Mouse (Mus musculus) lung, postnatal 0 days (tissue): Measurements from ENCODE around the gene Dync1i1. TPM values are rescaled to one million over a fixed set of nuclear protein-coding genes. Genes with fewer than 3 reads are reported as not detected.

ENCODE experiments used
- ATAC-seq: fragments of 200-750 bp; cut with Nextera tagmentation; 2 replicates; pipeline ENCODE4 v1.8.0; 2017; ENCODE audit warnings: moderate library complexity
- DNase-seq: peaks from one replicate; pipeline ENCODE4 v3.0.0-alpha.2; 2016; ENCODE audit warnings: low spot score
- H3K27ac ChIP-seq: fragments of 300-500 bp; sonication (generic); 2 replicates; pipeline ENCODE4 v1.5.1; 2014; ENCODE audit warnings: antibody characterized with exemption, mild to moderate bottlenecking, low read length, mixed read lengths
- H3K27me3 ChIP-seq: fragments of 300-500 bp; sonication (generic); replicated peaks from 2 replicates; pipeline ENCODE4 v1.6.1; 2014; ENCODE audit warnings: low read length, mixed read lengths; ENCODE audit not compliant: insufficient read depth
- H3K36me3 ChIP-seq: fragments of 300-500 bp; sonication (generic); 2 replicates; pipeline ENCODE4 v1.6.1; 2014; ENCODE audit warnings: low read length, mixed read lengths; ENCODE audit not compliant: insufficient read depth
- H3K4me1 ChIP-seq: fragments of 300-500 bp; sonication (generic); 2 replicates; pipeline ENCODE4 v1.6.1; 2014; ENCODE audit warnings: antibody characterized with exemption, low read depth, low read length, mixed read lengths; ENCODE audit not compliant: insufficient read depth
- H3K4me2 ChIP-seq: fragments of 300-500 bp; sonication (generic); replicated peaks from 2 replicates; pipeline ENCODE4 v1.6.1; 2014; ENCODE audit warnings: low read depth, mild to moderate bottlenecking, low read length, moderate library complexity, mixed read lengths
- H3K4me3 ChIP-seq: fragments of 300-500 bp; sonication (generic); 2 replicates; pipeline ENCODE4 v1.5.1; 2014; ENCODE audit warnings: low read depth, low read length
- H3K9ac ChIP-seq: fragments of 300-500 bp; sonication (generic); replicated peaks from 2 replicates; pipeline ENCODE4 v1.6.1; 2014; ENCODE audit warnings: low read depth, mild to moderate bottlenecking
- H3K9me3 ChIP-seq: fragments of 300-500 bp; sonication (generic); 2 replicates; pipeline ENCODE4 v1.6.1; 2016; ENCODE audit warnings: low read length, mixed read lengths
- CTCF ChIP-seq: IDR thresholded peaks from 2 replicates; pipeline ENCODE4 v1.5.1; 2016; ENCODE audit warnings: antibody characterized with exemption, mild to moderate bottlenecking
- EP300 ChIP-seq: IDR thresholded peaks from 2 replicates; pipeline ENCODE4 v1.6.1; 2016; ENCODE audit warnings: antibody characterized with exemption, mild to moderate bottlenecking, control low read depth
- WGBS: fragments of 180-500 bp; shearing (Covaris S2); extraction: QIAGEN DNeasy Blood & Tissue Kit; methylation state at CpG from one replicate; pipeline ENCODE4 v1.1.7; 2014; 5-methylcytosine and 5-hydroxymethylcytosine counted together
- polyA plus RNA-seq: library from polyadenylated mRNA; unstranded; fragments of >200 nt; fragmentation: Nextera tagmentation; extraction: Ambion mirVana; gene quantifications from 2 replicates; pipeline ENCODE4 v1.2.1, GENCODE M21; 2015

The Dync1i1 gene
- polyA plus RNA-seq, 1 experiment from 2014 or later = 0.82 TPM

DNA sequence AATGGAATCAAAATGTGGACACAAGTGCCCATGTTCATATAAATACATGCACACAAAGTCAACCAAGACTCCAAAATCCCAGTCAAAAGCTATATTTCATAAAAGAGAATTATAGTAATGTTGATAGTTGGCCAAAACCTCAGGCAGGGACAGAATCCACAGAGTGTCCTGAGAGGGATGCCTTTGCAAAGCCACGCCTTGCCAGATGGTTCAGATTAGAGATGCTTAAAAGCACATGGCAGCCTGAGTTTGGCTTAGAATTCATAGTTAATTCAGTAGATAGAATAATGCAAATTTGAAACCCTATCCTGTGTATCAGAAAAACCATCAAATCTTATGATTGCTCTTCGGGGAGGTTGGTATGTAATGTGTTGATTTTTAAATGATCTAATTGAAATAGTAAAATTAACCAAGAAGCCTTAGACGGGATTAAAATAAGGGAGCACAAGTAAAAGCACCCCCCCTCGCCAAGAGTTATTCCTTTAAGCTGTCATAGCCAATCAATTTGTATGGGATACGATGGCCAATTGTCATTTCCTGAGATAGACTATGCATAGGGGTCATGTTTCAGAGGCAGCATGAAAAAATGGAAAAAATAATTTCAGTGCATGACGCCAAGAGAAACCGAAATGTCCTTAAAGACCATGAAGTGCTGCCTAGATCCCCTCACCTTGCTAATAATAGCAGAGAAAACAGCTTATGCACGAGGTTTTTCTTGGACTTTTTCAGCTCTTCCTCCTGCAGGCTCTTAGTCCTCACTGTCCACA, 210.3 kb downstream of the Dync1i1 start:
- 83% methylated on average over 8 of the region's 8 CpGs for WGBS
- ATAC-seq (no peak), DNase-seq (no peak)
- Histone ChIP-seq H3K4me1 (no peaks in the 10 kb centered on the region), H3K27me3 (no peaks in the 10 kb centered on the region), H3K4me2 (no peak overlapping the region), H3K27ac (no peak overlapping the region), H3K9ac (no peak overlapping the region), H3K9me3 (no peaks in the 10 kb centered on the region), H3K4me3 (no peak overlapping the region), H3K36me3 (no peaks in the 10 kb centered on the region)
- no peak for TF ChIP-seq CTCF
- TF ChIP-seq EP300 = no peak

DNA sequence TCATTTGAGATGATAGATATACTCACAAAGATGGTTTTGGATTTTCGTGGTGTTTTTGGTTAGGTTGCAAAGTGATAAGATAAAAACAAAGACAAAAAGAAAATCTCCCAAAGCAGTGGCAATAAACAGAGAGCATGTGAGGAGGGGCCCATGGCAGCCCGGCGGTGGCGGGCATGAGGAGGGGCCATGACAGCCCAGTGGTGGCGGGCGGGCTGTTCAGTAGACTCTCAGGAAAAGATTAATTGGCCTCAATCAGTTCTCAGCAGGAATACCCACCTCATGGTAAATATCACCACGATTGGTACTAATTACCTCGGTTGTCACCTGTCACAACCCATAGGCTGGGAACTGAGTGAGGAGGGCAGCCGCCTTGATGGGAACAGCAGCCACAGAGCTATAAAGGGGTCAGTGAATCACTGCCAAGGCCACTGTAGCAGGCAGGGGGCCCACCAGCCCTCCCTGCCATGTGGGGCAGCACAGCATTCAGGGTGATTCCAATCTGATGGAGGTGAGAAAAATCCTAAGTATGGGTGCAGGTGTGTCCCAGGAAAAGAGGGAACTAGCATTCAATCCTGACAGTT, 224.5 kb downstream of the Dync1i1 start:
- DNase-seq (no peak), ATAC-seq (no peak)
- Histone ChIP-seq H3K36me3 (no peaks in the 10 kb centered on the region), H3K4me2 (no peak overlapping the region), H3K9ac (no peak overlapping the region), H3K27ac (no peak overlapping the region), H3K4me1 (no peaks in the 10 kb centered on the region), H3K27me3 (no peaks in the 10 kb centered on the region), H3K9me3 (no peaks in the 10 kb centered on the region), H3K4me3 (no peak overlapping the region)
- WGBS = 63% methylated on average over 9 of the region's 9 CpGs
- no peak for TF ChIP-seq EP300
- TF ChIP-seq CTCF = no peak

DNA sequence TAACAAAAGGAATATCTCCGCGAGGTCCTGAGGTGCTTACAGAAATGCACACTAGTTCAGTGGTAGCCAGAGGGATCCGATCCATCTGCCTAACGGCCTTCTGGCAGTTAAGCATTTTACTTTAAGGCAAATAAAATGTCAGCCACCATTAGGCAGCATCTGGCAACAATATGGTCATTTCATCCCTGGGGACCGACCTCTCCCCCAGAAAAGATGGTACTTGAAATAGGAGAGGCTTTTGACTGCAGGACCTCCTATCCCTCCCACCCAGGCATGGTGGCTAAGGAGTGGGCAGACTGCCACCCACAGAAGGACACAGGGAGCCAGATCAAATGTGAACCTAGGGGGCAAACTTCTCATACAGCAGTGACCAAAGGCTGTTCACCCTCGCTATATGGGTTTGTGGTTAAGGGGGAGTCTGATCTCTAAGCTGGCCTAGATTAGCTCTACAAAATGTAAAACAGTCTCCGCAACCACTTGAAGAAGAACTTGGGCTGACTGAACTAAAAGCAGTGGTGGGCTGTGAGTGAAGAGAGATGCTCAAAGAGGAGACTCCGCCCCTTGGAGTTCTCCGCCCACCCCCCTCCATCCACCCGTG, 231.0 kb downstream of the Dync1i1 start:
- H3K27me3 ChIP-seq = no peaks in the 10 kb centered on the region
- H3K9me3 ChIP-seq = no peaks in the 10 kb centered on the region
- H3K9ac ChIP-seq = no peak overlapping the region
- 75% methylated on average over 10 of the region's 10 CpGs for WGBS
- no peaks in the 10 kb centered on the region for H3K4me1 ChIP-seq
- no peaks in the 10 kb centered on the region for H3K36me3 ChIP-seq
- no peak overlapping the region for H3K27ac ChIP-seq
- TF ChIP-seq CTCF (no peak), EP300 (no peak)
- DNase-seq = no peak
- no peak overlapping the region for H3K4me3 ChIP-seq
- no peak overlapping the region for H3K4me2 ChIP-seq
- ATAC-seq = no peak

DNA sequence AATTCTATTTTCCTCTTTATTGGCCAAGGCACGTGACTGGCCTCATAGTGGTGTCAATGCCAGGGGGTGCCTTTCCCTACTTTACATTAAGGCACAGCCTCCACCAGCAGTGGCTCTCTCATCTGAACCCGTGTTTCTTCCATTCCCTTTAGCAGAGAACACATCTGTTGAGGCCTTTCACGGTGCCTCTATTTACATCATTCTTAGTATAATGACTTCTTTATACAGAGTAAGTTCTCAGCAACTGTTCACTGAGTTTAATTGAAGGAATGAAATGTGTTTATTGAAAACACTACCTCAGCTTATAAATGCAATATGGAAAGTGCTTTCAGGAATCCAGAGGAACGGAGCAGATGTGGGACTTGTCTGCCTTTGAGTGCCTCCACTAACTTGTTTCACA, 235.3 kb downstream of the Dync1i1 start:
- ATAC-seq (no peak), DNase-seq (no peak)
- no peak for TF ChIP-seq CTCF
- TF ChIP-seq EP300 = no peak
- H3K36me3 ChIP-seq = no peaks in the 10 kb centered on the region
- no peak overlapping the region for H3K27ac ChIP-seq
- 73% methylated on average over 4 of the region's 4 CpGs for WGBS
- no peaks in the 10 kb centered on the region for H3K4me1 ChIP-seq
- no peaks in the 10 kb centered on the region for H3K27me3 ChIP-seq
- H3K9ac ChIP-seq = no peak overlapping the region
- H3K9me3 ChIP-seq = no peaks in the 10 kb centered on the region
- no peak overlapping the region for H3K4me2 ChIP-seq
- H3K4me3 ChIP-seq = no peak overlapping the region

- Histone ChIP-seq H3K4me2 (no peak overlapping the region), H3K4me1 (no peaks in the 10 kb centered on the region), H3K9ac (no peak overlapping the region), H3K9me3 (no peaks in the 10 kb centered on the region), H3K27ac (no peak overlapping the region), H3K4me3 (no peak overlapping the region), H3K36me3 (no peaks in the 10 kb centered on the region), H3K27me3 (no peaks in the 10 kb centered on the region)
- no peak for DNase-seq
- ATAC-seq = no peak
- WGBS = 87% methylated on average over 3 of the region's 3 CpGs
- TF ChIP-seq CTCF (no peak), EP300 (no peak)
Observed at GRCm38 (mm10) chr6:5961960-5962359, 236.5 kb downstream of the Dync1i1 start.

GRCm38 (mm10) chr6:5966376-5966775, 240.9 kb downstream of the Dync1i1 start:
- no peak overlapping the region for H3K27ac ChIP-seq
- no peak overlapping the region for H3K9ac ChIP-seq
- 90% methylated on average over 7 of the region's 7 CpGs for WGBS
- DNase-seq (no peak), ATAC-seq (no peak)
- no peaks in the 10 kb centered on the region for H3K4me1 ChIP-seq
- H3K27me3 ChIP-seq = no peaks in the 10 kb centered on the region
- no peaks in the 10 kb centered on the region for H3K9me3 ChIP-seq
- H3K36me3 ChIP-seq = no peaks in the 10 kb centered on the region
- TF ChIP-seq CTCF (no peak), EP300 (no peak)
- no peak overlapping the region for H3K4me3 ChIP-seq
- H3K4me2 ChIP-seq = no peak overlapping the region
